Mouse (Mus musculus): Measurements from ENCODE around the gene Ccdc62. TPM values are rescaled to one million over a fixed set of nuclear protein-coding genes. Genes with fewer than 3 reads are reported as not detected.

The Ccdc62 gene
- polyA plus RNA-seq, 1 experiment from 2014 or later: 5.7 TPM

DNA sequence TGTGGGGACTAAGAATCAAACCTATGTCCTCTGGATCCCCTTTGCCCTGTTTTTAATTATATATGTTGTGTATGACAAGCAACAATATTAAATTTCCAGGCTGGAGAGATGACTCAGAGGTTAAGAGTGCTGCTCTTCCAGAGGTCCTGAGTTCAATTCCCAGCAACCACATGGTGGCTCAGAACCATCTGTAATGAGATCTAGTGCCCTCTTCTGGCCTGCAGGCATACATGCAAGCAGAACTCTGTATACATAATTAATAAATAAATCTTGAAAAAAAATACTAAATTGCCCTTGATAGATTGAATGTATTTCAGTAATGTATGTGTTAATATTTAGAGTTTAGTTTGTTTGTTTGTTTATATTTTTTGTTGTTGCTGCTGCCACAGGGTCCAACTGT is 2.4 kb downstream of the Ccdc62 start:
- Histone ChIP-seq H3K27ac (ENCODE audit: low read depth, low read length) (no peak overlapping the region), H3K4me2 (ENCODE audit: low read length) (no peak overlapping the region), H3K36me3 (ENCODE audit: control insufficient read depth, insufficient read depth, low read length) (peaks cover 3% of the 10 kb centered on the region; the same call in 1 of the 2 replicates), H3K27me3 (replicated peaks; ENCODE audit: control insufficient read depth, insufficient read depth, low read length) (no peaks in the 10 kb centered on the region), H3K9ac (ENCODE audit: low read depth, low read length) (no peak overlapping the region), H3K9me3 (ENCODE audit: control insufficient read depth, low read length) (no peaks in the 10 kb centered on the region), H3K4me3 (ENCODE audit: low read length) (no peak overlapping the region), H3K4me1 (ENCODE audit: control insufficient read depth, insufficient read depth, low read depth, low read length) (no peaks in the 10 kb centered on the region)
- ATAC-seq: no peak

GRCm38 (mm10) chr5:123933556-123933955 is 3.1 kb downstream of the Ccdc62 start:
- Histone ChIP-seq H3K4me3 (ENCODE audit: low read length) (no peak overlapping the region), H3K36me3 (ENCODE audit: control insufficient read depth, insufficient read depth, low read length) (no peaks in the 10 kb centered on the region), H3K9ac (ENCODE audit: low read depth, low read length) (no peak overlapping the region), H3K4me1 (ENCODE audit: control insufficient read depth, insufficient read depth, low read depth, low read length) (no peaks in the 10 kb centered on the region), H3K9me3 (ENCODE audit: control insufficient read depth, low read length) (no peaks in the 10 kb centered on the region), H3K4me2 (ENCODE audit: low read length) (no peak overlapping the region), H3K27ac (ENCODE audit: low read depth, low read length) (no peak overlapping the region), H3K27me3 (replicated peaks; ENCODE audit: control insufficient read depth, insufficient read depth, low read length) (no peaks in the 10 kb centered on the region)
- 92% methylated on average over 12 of the region's 12 CpGs for WGBS
- no peak for ATAC-seq

GRCm38 (mm10) chr5:123933957-123934591 is 3.6 kb downstream of the Ccdc62 start:
- Histone ChIP-seq H3K27me3 (replicated peaks; ENCODE audit: control insufficient read depth, insufficient read depth, low read length) (no peaks in the 10 kb centered on the region), H3K4me3 (ENCODE audit: low read length) (no peak overlapping the region), H3K9me3 (ENCODE audit: control insufficient read depth, low read length) (no peaks in the 10 kb centered on the region), H3K4me2 (ENCODE audit: low read length) (no peak overlapping the region), H3K36me3 (ENCODE audit: control insufficient read depth, insufficient read depth, low read length) (no peaks in the 10 kb centered on the region), H3K4me1 (ENCODE audit: control insufficient read depth, insufficient read depth, low read depth, low read length) (no peaks in the 10 kb centered on the region), H3K27ac (ENCODE audit: low read depth, low read length) (no peak overlapping the region), H3K9ac (ENCODE audit: low read depth, low read length) (no peak overlapping the region)
- ATAC-seq: no peak
- WGBS: 42% methylated on average over 18 of the region's 18 CpGs

- H3K9me3 ChIP-seq (ENCODE audit: control insufficient read depth, low read length): no peaks in the 10 kb centered on the region
- H3K36me3 ChIP-seq (ENCODE audit: control insufficient read depth, insufficient read depth, low read length): no peaks in the 10 kb centered on the region
- H3K9ac ChIP-seq (ENCODE audit: low read depth, low read length): no peak overlapping the region
- H3K4me1 ChIP-seq (ENCODE audit: control insufficient read depth, insufficient read depth, low read depth, low read length): no peaks in the 10 kb centered on the region
- H3K4me2 ChIP-seq (ENCODE audit: low read length): no peak overlapping the region
- H3K27ac ChIP-seq (ENCODE audit: low read depth, low read length): no peak overlapping the region
- 93% methylated on average over 5 of the region's 5 CpGs for WGBS
- H3K27me3 ChIP-seq (replicated peaks; ENCODE audit: control insufficient read depth, insufficient read depth, low read length): no peaks in the 10 kb centered on the region
- H3K4me3 ChIP-seq (ENCODE audit: low read length): no peak overlapping the region
- ATAC-seq: no peak
Measured at GRCm38 (mm10) chr5:123935931-123936330, 5.5 kb downstream of the Ccdc62 start.

GRCm38 (mm10) chr5:123938479-123938878 is 8.0 kb downstream of the Ccdc62 start:
- H3K4me2 ChIP-seq (ENCODE audit: low read length): no peak overlapping the region
- H3K9me3 ChIP-seq (ENCODE audit: control insufficient read depth, low read length): no peaks in the 10 kb centered on the region
- no peaks in the 10 kb centered on the region for H3K27me3 ChIP-seq (replicated peaks; ENCODE audit: control insufficient read depth, insufficient read depth, low read length)
- ATAC-seq: no peak
- H3K4me3 ChIP-seq (ENCODE audit: low read length): no peak overlapping the region
- WGBS: 91% methylated on average over 5 of the region's 5 CpGs
- no peaks in the 10 kb centered on the region for H3K36me3 ChIP-seq (ENCODE audit: control insufficient read depth, insufficient read depth, low read length)
- no peak overlapping the region for H3K27ac ChIP-seq (ENCODE audit: low read depth, low read length)
- no peaks in the 10 kb centered on the region for H3K4me1 ChIP-seq (ENCODE audit: control insufficient read depth, insufficient read depth, low read depth, low read length)
- H3K9ac ChIP-seq (ENCODE audit: low read depth, low read length): no peak overlapping the region

DNA sequence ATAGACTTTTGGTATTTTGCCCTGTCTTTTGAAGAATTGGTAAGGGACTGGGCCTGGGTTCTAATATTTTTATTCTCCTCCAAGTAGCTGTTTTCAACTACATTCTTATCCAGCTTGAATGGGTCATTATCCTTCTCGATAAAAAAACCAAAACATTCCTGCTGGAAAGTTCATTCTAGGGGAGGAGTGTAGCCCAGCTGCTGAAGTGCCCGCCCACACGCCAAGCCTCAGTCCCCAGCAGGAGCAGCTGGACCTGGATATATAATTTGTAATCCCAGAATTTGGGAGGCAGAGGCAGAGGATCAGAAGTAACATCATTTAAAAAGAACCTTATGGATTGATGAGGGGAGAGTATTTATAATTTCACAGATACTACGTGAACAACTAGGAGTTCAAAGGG is 16.1 kb downstream of the Ccdc62 start:
- Histone ChIP-seq H3K27ac (ENCODE audit: low read depth, low read length) (no peak overlapping the region), H3K9ac (ENCODE audit: low read depth, low read length) (no peak overlapping the region), H3K4me1 (ENCODE audit: control insufficient read depth, insufficient read depth, low read depth, low read length) (no peaks in the 10 kb centered on the region), H3K27me3 (replicated peaks; ENCODE audit: control insufficient read depth, insufficient read depth, low read length) (no peaks in the 10 kb centered on the region), H3K4me2 (ENCODE audit: low read length) (no peak overlapping the region), H3K9me3 (ENCODE audit: control insufficient read depth, low read length) (no peaks in the 10 kb centered on the region), H3K4me3 (ENCODE audit: low read length) (no peak overlapping the region), H3K36me3 (ENCODE audit: control insufficient read depth, insufficient read depth, low read length) (no peaks in the 10 kb centered on the region)
- 75% methylated on average over 4 of the region's 4 CpGs for WGBS
- no peak for ATAC-seq

- Histone ChIP-seq H3K9ac (ENCODE audit: low read depth, low read length) (no peak overlapping the region), H3K4me1 (ENCODE audit: control insufficient read depth, insufficient read depth, low read depth, low read length) (no peaks in the 10 kb centered on the region), H3K36me3 (ENCODE audit: control insufficient read depth, insufficient read depth, low read length) (no peaks in the 10 kb centered on the region), H3K27ac (ENCODE audit: low read depth, low read length) (no peak overlapping the region), H3K4me3 (ENCODE audit: low read length) (no peak overlapping the region), H3K27me3 (replicated peaks; ENCODE audit: control insufficient read depth, insufficient read depth, low read length) (no peaks in the 10 kb centered on the region), H3K9me3 (ENCODE audit: control insufficient read depth, low read length) (no peaks in the 10 kb centered on the region), H3K4me2 (ENCODE audit: low read length) (no peak overlapping the region)
- WGBS: 49% methylated on average over 7 of the region's 7 CpGs
- no peak for ATAC-seq
Measured at GRCm38 (mm10) chr5:123947041-123947761, 16.7 kb downstream of the Ccdc62 start.

DNA sequence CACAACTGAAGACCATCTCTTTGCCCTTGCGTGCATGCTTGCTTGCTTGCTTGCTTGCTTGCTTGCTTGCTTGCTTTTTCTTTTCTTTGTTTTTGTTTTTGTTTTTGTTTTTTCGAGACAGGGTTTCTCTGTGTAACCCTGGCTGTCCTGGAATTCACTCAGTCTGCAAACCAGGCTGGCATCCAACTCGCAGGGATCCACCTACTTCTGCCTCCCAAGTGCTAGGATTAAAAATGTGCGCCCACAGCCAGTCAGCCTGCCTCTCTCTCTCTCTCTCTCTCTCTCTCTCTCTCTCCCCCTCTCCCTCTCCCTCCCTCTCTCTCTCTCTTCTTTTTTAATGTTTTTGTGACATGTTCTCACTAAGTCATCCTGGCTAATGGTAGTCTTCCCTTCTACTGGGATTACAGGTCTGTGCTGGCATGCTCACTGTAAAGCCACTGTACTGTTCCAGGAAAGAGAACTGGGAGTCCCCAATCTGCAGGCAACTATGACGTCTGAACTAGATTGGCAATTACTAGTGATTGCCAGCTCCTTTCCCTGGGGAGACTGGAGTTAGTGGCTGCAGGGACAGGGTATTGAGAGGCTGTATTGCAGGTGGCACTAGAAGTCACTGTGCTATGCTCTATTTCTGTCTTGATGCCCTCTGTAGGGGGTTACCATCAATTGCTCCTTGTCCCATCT is 22.0 kb downstream of the Ccdc62 start:
- Histone ChIP-seq H3K27me3 (replicated peaks; ENCODE audit: control insufficient read depth, insufficient read depth, low read length) (no peaks in the 10 kb centered on the region), H3K4me3 (ENCODE audit: low read length) (no peak overlapping the region), H3K27ac (ENCODE audit: low read depth, low read length) (no peak overlapping the region), H3K9ac (ENCODE audit: low read depth, low read length) (no peak overlapping the region), H3K4me2 (ENCODE audit: low read length) (no peak overlapping the region), H3K9me3 (ENCODE audit: control insufficient read depth, low read length) (no peaks in the 10 kb centered on the region), H3K36me3 (ENCODE audit: control insufficient read depth, insufficient read depth, low read length) (no peaks in the 10 kb centered on the region), H3K4me1 (ENCODE audit: control insufficient read depth, insufficient read depth, low read depth, low read length) (no peaks in the 10 kb centered on the region)
- ATAC-seq: no peak
- WGBS: 57% methylated on average over 5 of the region's 5 CpGs

DNA sequence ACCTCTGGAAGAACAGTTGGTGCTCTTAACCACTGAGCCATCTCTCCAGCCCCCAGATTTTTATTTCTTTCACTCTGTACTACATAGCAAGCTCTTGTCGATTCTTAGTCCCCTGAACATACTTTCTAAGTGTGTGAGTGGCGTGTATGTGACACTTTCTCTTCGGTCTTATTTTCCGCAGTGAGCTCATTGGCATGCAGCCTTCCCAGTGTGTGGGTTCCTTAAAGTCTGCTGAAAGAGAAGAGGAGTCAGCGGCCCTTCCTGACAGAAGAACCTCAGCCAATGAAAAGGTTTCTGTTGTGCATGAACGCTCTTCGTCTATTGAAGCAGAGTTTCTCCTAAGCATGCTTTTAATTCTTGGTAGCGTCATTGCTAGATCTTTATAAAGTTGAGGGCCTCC is 26.7 kb downstream of the Ccdc62 start:
- no peak overlapping the region for H3K4me2 ChIP-seq (ENCODE audit: low read length)
- H3K9ac ChIP-seq (ENCODE audit: low read depth, low read length): no peak overlapping the region
- 83% methylated on average over 8 of the region's 8 CpGs for whole genome bisulfite sequencing
- H3K9me3 ChIP-seq (ENCODE audit: control insufficient read depth, low read length): no peaks in the 10 kb centered on the region
- H3K36me3 ChIP-seq (ENCODE audit: control insufficient read depth, insufficient read depth, low read length): no peaks in the 10 kb centered on the region
- no peak overlapping the region for H3K27ac ChIP-seq (ENCODE audit: low read depth, low read length)
- H3K4me1 ChIP-seq (ENCODE audit: control insufficient read depth, insufficient read depth, low read depth, low read length): no peaks in the 10 kb centered on the region
- H3K27me3 ChIP-seq (replicated peaks; ENCODE audit: control insufficient read depth, insufficient read depth, low read length): no peaks in the 10 kb centered on the region
- H3K4me3 ChIP-seq (ENCODE audit: low read length): no peak overlapping the region
- ATAC-seq: no peak

Data from hindbrain, embryonic 16.5 days (tissue).